Mouse (Mus musculus): ENCODE results near the gene Ngfr. TPM values are rescaled to one million over a fixed set of nuclear protein-coding genes. Genes with fewer than 3 reads are reported as not detected.

The Ngfr gene
- polyA plus RNA-seq, 1 experiment from 2014 or later: 8.5 TPM

DNA sequence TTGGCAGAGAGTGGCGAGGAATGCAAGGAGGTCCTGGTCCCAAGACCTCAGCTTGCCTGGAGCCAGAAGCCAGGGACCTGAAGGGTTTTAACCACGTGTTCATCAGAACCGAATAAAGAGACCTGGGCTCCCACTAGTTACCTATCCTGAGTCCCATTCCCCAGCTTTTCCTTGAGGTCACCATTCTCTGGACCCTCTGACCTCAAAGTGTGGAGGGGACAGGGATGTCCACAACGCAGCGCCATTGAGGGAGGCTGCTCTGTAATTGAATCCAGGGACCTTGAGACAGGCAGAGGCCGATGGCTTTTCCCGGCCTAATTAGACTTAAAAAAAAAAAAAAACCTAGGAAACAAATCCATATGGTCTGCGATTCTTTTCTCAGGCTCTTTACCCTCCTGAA lies 32.3 kb downstream of the Ngfr start:
- WGBS: 54% methylated on average over 8 of the region's 8 CpGs
- no peaks in the 10 kb centered on the region for H3K27me3 ChIP-seq (ENCODE audit: control insufficient read depth, insufficient read depth, low read length)
- H3K4me2 ChIP-seq (replicated peaks; ENCODE audit: low read depth, low read length): no peak overlapping the region
- H3K4me3 ChIP-seq (ENCODE audit: low read depth, low read length): no peak overlapping the region
- H3K36me3 ChIP-seq (ENCODE audit: control insufficient read depth, insufficient read depth, low read length): no peaks in the 10 kb centered on the region
- no peak for ATAC-seq (ENCODE audit: insufficient number of reproducible peaks, insufficient read depth, low FRiP score, low read depth)
- H3K4me1 ChIP-seq (ENCODE audit: control insufficient read depth, insufficient read depth, low read length): no peaks in the 10 kb centered on the region
- no peak overlapping the region for H3K9ac ChIP-seq (replicated peaks; ENCODE audit: low read depth, low read length)
- H3K27ac ChIP-seq (ENCODE audit: low read length): no peak overlapping the region
- no peaks in the 10 kb centered on the region for H3K9me3 ChIP-seq (ENCODE audit: control insufficient read depth, low read depth, low read length)

DNA sequence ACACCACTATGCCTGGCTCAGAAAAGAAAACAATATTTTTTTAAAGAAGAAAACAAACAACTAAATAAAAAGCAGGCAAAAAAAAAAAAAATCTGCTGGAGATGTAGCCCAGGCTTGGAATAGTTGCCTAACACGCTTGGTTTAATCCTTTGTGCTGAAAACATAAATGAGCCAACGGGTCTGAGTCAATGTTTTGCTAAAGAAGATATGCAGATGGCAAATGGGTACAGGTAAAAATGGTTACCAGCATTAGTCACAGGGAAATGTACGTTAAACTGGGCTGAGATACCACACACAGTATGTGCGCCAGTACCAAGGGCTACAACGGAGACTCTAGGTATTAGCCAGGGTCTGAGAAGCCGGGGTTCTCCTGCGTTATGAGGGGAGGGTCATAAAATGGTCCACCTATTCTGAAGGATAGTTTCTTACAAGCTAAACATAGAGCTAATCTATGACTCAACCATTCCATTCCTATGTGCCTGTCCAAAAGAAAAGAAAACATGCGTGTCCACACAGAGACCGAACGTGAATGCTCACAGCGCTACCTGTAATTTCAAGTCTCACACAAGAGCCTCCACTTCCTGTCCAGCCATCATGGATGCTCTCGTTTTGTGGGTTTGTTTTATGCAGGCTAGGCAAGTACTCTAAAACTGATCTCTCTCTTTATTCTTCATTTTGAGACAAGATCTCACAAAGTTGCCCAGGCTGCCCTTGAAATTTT lies 37.1 kb downstream of the Ngfr start:
- 84% methylated on average over 12 of the region's 12 CpGs for WGBS
- Histone ChIP-seq H3K36me3 (ENCODE audit: control insufficient read depth, insufficient read depth, low read length) (no peaks in the 10 kb centered on the region), H3K4me1 (ENCODE audit: control insufficient read depth, insufficient read depth, low read length) (no peaks in the 10 kb centered on the region), H3K27me3 (ENCODE audit: control insufficient read depth, insufficient read depth, low read length) (no peaks in the 10 kb centered on the region), H3K27ac (ENCODE audit: low read length) (no peak overlapping the region), H3K4me3 (ENCODE audit: low read depth, low read length) (no peak overlapping the region), H3K9ac (replicated peaks; ENCODE audit: low read depth, low read length) (no peak overlapping the region), H3K9me3 (ENCODE audit: control insufficient read depth, low read depth, low read length) (no peaks in the 10 kb centered on the region), H3K4me2 (replicated peaks; ENCODE audit: low read depth, low read length) (no peak overlapping the region)
- no peak for ATAC-seq (ENCODE audit: insufficient number of reproducible peaks, insufficient read depth, low FRiP score, low read depth)

DNA sequence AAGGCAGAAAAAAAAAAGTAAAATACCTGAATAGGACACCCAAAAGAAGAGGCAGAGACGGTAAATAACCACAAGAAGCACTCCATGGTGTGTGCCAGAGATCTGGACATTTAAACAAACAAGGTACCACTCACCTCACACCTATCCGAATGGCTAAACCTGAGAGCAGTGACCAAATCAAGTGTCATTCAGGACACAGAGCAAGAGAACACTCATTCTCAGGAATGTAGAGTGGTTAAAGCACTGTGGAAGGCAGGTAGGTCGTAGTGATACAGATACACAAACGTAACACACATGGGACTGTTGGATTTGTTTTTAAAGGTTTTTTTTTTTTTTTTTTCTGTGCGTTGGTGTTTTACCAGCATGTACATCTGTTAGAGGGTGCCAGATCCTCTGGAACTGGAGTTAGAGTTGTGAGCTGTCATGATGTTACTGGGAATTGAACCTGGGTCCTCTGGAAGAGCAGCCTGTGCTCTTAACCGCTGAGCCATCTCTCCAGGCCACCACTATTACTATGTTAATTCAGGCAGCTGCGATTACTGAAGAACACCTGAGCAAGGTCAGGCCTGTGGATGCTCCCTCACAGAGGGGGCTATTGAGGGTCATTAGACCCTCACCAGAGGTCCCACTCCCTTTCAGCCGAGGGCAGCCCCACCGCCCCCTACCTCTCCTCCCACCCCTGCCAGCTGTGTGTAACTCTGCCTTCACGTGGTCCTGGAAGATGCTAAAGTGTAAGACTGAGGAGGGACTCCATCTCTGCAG lies 41.3 kb downstream of the Ngfr start:
- Histone ChIP-seq H3K4me3 (ENCODE audit: low read depth, low read length) (no peak overlapping the region), H3K9me3 (ENCODE audit: control insufficient read depth, low read depth, low read length) (no peaks in the 10 kb centered on the region), H3K4me1 (ENCODE audit: control insufficient read depth, insufficient read depth, low read length) (peaks cover 4% of the 10 kb centered on the region; the same call in 1 of the 2 replicates), H3K9ac (replicated peaks; ENCODE audit: low read depth, low read length) (no peak overlapping the region), H3K4me2 (replicated peaks; ENCODE audit: low read depth, low read length) (no peak overlapping the region), H3K27me3 (ENCODE audit: control insufficient read depth, insufficient read depth, low read length) (no peaks in the 10 kb centered on the region), H3K36me3 (ENCODE audit: control insufficient read depth, insufficient read depth, low read length) (no peaks in the 10 kb centered on the region), H3K27ac (ENCODE audit: low read length) (no peak overlapping the region)
- no peak for ATAC-seq (ENCODE audit: insufficient number of reproducible peaks, insufficient read depth, low FRiP score, low read depth)
- 67% methylated on average over 10 of the region's 10 CpGs for WGBS

DNA sequence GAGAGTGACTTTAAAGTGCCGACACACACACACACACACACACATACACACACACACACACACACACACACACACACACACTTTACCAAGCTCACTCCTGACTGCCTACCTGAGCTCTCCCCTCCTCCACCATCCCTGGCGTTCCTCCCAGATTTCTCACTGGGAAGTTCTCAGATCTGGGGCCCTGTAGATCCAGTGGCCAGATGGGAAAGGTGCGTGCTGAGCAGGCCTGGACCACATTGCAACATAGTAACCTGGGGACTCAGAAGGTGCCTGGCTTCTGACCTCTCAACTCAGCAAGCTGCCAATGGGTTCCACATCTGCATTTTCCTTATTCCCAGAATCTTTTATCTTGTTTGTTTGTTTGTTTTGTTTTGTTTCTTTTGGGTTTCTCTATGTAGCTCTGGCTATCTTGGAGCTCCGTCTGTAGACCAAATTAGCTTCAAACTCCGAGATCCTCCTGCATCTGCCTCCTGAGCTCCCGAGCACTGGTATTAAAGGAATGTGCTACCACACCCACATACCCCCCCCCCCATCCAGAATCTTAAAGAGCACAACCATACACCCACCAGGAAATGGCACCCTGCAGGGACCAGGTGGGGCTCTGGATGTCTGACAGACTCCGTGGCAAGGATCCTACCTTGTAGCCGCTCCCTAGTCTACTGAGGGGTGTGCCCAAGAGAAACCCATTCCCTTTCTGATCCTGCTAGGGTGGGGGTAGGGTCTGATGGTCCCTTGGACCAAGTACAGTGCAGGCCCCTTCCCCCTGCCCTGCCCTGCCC lies 42.8 kb downstream of the Ngfr start:
- 82% methylated on average over 8 of the region's 8 CpGs for WGBS
- no peak overlapping the region for H3K27ac ChIP-seq (ENCODE audit: low read length)

DNA sequence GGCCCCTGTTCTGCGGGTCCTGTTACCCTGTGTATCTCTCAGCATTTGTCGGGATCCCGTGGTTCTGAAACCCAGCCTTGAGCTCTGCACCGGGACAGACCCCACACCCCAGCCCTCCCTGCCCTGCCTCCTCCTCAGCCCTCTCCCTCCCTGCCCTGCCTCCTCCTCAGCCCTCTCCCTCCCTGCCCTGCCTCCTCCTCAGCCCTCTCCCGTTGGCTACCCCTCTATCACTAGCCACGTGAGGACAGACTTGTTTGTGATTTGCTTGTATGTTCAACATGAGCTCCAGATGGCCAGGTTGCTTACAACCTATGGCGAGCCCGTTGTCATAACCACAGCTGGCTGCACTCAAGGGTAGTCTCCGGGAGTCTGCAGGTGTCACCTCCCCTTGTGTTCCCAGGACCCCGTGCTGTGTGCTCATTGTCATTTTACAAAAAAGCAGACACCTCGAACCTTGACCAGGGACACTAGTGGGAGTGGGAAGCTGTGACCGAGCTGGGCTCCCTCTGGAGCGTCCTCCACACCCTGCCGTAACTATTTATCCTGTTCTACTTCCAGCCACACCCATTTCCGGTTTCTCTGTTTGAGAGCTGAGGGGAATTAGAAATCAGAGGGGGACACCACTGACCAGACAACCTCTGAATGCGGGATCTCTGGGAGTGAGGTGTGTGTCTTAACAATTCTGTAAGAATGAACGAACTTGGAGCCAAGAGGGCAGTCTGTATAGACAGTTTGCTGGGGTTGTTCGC lies 46.7 kb downstream of the Ngfr start:
- Histone ChIP-seq H3K9me3 (ENCODE audit: control insufficient read depth, low read depth, low read length) (no peaks in the 10 kb centered on the region), H3K27ac (ENCODE audit: low read length) (no peak overlapping the region), H3K36me3 (ENCODE audit: control insufficient read depth, insufficient read depth, low read length) (no peaks in the 10 kb centered on the region), H3K4me2 (replicated peaks; ENCODE audit: low read depth, low read length) (peak overlapping the region; percentile 35), H3K4me3 (ENCODE audit: low read depth, low read length) (no peak overlapping the region), H3K9ac (replicated peaks; ENCODE audit: low read depth, low read length) (no peak overlapping the region; the same call in 1 of the 2 replicates), H3K27me3 (ENCODE audit: control insufficient read depth, insufficient read depth, low read length) (no peaks in the 10 kb centered on the region), H3K4me1 (ENCODE audit: control insufficient read depth, insufficient read depth, low read length) (peaks cover 13% of the 10 kb centered on the region; the same call in 1 of the 2 replicates)
- peak; percentile 31; the same call in 1 of the 2 replicates for ATAC-seq (ENCODE audit: insufficient number of reproducible peaks, insufficient read depth, low FRiP score, low read depth)
- whole genome bisulfite sequencing: 14% methylated on average over 18 of the region's 18 CpGs

More for the DNA sequence above, 42.8 kb downstream of the Ngfr start:
- Histone ChIP-seq H3K27me3 (ENCODE audit: control insufficient read depth, insufficient read depth, low read length) (no peaks in the 10 kb centered on the region), H3K36me3 (ENCODE audit: control insufficient read depth, insufficient read depth, low read length) (no peaks in the 10 kb centered on the region), H3K4me3 (ENCODE audit: low read depth, low read length) (no peak overlapping the region), H3K4me2 (replicated peaks; ENCODE audit: low read depth, low read length) (no peak overlapping the region), H3K9me3 (ENCODE audit: control insufficient read depth, low read depth, low read length) (no peaks in the 10 kb centered on the region), H3K9ac (replicated peaks; ENCODE audit: low read depth, low read length) (no peak overlapping the region), H3K4me1 (ENCODE audit: control insufficient read depth, insufficient read depth, low read length) (peaks cover 10% of the 10 kb centered on the region; the same call in 1 of the 2 replicates)
- ATAC-seq (ENCODE audit: insufficient number of reproducible peaks, insufficient read depth, low FRiP score, low read depth): no peak

DNA sequence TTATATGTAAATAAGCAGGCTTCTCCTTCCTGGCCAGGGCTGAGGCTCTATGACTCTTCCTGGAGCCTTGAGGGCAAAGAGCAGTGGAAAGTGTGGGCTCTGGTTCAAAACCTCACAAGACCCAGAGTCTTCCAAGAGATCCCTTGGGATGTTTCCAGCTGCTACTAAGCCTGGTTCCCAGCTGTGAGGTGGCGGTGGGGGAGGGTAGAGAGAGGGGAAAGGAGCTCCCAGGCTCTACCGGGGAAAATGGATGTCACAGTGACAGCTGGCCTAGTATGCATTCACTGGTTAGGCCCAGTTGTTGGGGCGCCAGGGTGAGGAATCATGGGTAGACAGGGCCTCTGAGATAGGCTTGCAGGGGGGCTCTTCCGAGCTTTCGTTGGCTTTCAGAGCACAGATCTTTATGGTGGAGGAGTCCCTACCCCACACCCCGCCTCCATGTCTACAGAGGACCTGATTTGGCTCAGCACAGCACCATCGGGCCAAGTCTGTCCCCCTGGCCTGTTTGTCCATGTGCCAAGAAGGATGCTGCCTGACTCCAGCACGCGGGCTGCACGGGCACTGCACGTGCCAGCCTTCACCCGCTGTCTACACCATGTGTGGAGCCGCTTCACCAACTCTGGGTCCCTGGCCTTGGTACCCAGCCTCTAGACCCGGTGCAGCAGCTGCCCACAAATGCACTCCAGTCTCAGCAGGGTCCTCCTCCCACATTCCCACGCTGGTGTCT lies 49.0 kb downstream of the Ngfr start:
- no peaks in the 10 kb centered on the region for H3K27me3 ChIP-seq (ENCODE audit: control insufficient read depth, insufficient read depth, low read length)
- no peak overlapping the region for H3K4me2 ChIP-seq (replicated peaks; ENCODE audit: low read depth, low read length)
- H3K27ac ChIP-seq (ENCODE audit: low read length): no peak overlapping the region
- H3K4me3 ChIP-seq (ENCODE audit: low read depth, low read length): no peak overlapping the region
- H3K9me3 ChIP-seq (ENCODE audit: control insufficient read depth, low read depth, low read length): no peaks in the 10 kb centered on the region
- no peak for ATAC-seq (ENCODE audit: insufficient number of reproducible peaks, insufficient read depth, low FRiP score, low read depth)
- WGBS: 73% methylated on average over 15 of the region's 15 CpGs
- no peak overlapping the region for H3K9ac ChIP-seq (replicated peaks; ENCODE audit: low read depth, low read length)
- peaks cover 13% of the 10 kb centered on the region; the same call in 1 of the 2 replicates for H3K4me1 ChIP-seq (ENCODE audit: control insufficient read depth, insufficient read depth, low read length)
- no peaks in the 10 kb centered on the region for H3K36me3 ChIP-seq (ENCODE audit: control insufficient read depth, insufficient read depth, low read length)

DNA sequence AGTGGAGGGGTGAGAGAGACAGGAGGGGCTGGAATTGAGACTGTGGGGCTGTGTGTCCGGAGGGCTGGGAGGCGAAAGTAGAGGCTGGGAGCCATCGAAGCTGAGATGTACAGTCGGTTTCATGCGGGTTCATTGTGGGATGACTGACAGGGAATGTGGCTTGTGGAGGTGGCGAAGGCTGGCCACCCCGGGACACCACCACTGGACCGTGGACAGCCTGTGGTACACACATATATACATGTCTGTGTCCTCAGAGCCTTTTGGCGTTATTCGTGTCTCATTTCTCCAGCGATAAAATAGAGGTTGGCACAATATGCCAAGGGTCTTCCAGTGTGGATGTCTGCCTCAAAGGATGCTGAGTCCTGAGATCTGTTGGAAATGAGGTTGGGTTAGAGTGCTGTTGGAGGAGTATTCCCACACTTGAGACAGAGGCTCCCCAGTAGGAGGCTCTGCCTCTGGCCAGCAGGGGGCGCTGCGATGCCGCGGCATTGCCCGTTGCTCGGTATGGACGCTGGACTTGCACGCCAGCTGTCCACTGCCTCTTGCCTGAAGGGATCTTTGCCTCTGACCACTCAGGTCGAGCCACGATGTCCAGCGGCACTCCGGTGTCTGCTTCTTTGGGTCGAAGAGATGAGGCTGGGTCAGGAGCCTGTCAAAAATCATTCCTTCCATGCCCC lies 53.9 kb downstream of the Ngfr start:
- peak; percentile 78 for ATAC-seq (ENCODE audit: insufficient number of reproducible peaks, insufficient read depth, low FRiP score, low read depth)
- 20% methylated on average over 24 of the region's 24 CpGs for WGBS
- no peaks in the 10 kb centered on the region for H3K9me3 ChIP-seq (ENCODE audit: control insufficient read depth, low read depth, low read length)
- H3K4me2 ChIP-seq (replicated peaks; ENCODE audit: low read depth, low read length): peak overlapping the region; percentile 22; the same call in 1 of the 2 replicates
- no peaks in the 10 kb centered on the region for H3K36me3 ChIP-seq (ENCODE audit: control insufficient read depth, insufficient read depth, low read length)
- H3K4me3 ChIP-seq (ENCODE audit: low read depth, low read length): peak overlapping the region; percentile 5; the same call in 1 of the 2 replicates
- H3K9ac ChIP-seq (replicated peaks; ENCODE audit: low read depth, low read length): no peak overlapping the region
- H3K4me1 ChIP-seq (ENCODE audit: control insufficient read depth, insufficient read depth, low read length): 0 out of 2 replicates have a peak, but pooled peaks cover 3% of the 10 kb centered on the region
- no peak overlapping the region for H3K27ac ChIP-seq (ENCODE audit: low read length)
- H3K27me3 ChIP-seq (ENCODE audit: control insufficient read depth, insufficient read depth, low read length): no peaks in the 10 kb centered on the region

Measured in stomach, embryonic 14.5 days (tissue).